Mouse (Mus musculus) frontal cortex, postnatal 36 days (tissue): ENCODE measurements around the gene Snx29.
A peak's percentile ranks its signal among the peaks of the same experiment; 100 is the strongest.

Experiments
- DNase-seq, 2 experiments: peaks; one replicate each; pipeline ENCODE4 v3.0.0; 2022; ENCODE audit warnings: low spot score in 2 of 2

Snx29 gene

DNA sequence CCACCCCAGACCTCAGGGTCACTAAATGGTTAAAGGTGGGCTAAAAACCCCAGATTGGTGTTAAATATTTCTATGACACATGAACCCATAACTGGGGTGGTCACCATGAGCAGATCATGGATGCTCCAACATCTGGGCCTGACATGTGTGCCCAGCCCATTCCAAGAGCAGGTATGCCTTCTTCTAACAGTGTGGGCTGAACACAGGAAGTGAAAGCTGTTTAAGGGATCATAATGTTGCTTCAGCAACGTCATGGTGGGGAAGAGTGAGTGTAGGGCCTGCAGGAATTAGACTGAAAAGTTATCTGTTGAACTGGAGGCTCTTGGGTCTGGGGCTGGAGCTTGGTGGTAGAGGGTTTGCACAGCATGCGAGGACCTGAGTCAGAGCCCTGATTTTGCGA, 405.9 kb downstream of the Snx29 start:
- no peak for DNase-seq

- no peak for DNase-seq
Measured at GRCm38 (mm10) chr16:11729111-11729510, 406.4 kb downstream of the Snx29 start.

- no peak for DNase-seq
Measured at GRCm38 (mm10) chr16:11729815-11730214, 407.1 kb downstream of the Snx29 start.

DNA sequence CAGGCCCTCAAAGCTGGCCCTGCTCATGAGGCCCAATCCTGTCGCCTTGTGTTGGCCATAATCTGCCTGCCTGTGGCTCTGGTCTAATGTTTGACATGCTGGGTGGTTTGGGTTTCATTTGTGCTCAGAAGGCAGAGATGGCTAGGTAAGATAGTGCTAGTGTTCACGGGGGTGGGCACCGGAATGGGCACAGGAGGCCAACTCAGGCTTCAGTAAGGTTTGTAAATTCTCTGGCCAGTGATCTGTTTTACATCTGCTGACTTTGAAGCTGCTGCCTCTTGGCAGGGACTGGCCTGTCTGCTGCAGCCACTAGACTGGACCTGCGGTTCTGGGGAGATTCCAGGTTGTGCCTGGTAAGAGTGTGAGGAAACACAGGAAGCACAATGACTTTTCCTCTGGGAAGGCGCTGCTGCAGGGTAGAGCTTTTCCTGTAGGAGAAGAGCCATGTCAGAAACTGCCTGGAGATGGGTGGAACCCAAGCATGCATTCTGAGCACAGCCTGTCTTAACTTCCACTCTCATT, 408.4 kb downstream of the Snx29 start:
- no peak for DNase-seq

GRCm38 (mm10) chr16:11738341-11738740, 415.6 kb downstream of the Snx29 start:
- DNase-seq, result no peak

DNA sequence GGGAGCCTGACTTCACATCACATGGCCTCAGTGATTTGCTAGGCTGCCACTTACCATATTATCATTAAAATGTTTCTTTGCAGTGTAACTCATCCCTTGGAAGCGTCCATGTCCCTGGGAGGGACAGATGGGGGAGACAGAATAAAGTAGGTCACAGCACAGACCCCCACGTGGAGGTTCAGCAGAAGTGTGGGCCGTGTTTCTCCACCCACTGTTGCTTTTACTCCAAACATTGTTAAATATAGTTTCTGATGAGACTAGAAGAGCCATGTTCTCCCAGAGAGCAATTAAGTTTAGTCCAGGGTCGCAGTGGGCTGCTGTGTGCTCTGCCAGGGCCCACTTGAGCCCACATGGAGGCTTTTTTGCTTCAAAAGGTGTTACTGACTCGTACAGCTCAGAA, 419.2 kb downstream of the Snx29 start:
- peak in 1 of 2 experiments; percentile 31 for DNase-seq

DNA sequence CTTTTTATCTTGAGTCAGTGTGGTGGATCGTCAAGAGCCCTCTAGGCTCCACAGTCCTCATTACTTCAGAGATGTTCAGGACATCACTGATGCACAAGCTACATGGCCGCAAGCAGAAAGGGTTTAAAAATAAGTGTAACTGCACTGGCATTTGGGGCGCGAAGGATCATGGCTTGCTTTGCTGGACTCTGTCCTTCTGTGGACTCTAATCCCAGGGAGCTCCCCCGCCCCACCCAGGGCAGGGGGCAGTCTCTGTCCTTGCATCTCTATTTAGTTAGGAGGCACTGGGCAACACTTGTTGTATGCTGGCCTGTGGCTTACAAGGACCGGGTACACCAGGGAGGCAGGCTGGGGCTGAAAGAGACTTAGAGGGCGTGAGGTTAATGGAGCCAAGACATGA, 419.6 kb downstream of the Snx29 start:
- DNase-seq, result no peak

DNA sequence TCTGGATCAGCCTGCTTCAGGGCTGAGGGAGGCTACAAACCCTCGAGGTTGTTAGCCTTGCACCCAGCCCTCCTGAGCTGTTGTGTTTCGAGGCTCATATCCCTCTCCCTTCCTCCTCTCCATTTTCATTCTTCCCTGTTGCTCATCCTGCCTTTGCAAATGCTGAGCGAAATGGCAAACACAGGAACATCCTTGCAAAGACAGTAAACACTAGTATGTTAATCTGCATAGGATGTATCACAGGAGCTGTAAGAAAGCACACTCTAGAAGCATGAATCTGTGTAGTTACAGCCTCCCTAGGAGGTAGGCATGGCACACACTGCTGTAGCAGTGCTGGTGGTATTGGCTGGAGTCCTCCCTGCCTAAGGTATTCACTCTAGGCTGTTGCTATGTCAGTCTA, 420.3 kb downstream of the Snx29 start:
- no peak for DNase-seq

DNA sequence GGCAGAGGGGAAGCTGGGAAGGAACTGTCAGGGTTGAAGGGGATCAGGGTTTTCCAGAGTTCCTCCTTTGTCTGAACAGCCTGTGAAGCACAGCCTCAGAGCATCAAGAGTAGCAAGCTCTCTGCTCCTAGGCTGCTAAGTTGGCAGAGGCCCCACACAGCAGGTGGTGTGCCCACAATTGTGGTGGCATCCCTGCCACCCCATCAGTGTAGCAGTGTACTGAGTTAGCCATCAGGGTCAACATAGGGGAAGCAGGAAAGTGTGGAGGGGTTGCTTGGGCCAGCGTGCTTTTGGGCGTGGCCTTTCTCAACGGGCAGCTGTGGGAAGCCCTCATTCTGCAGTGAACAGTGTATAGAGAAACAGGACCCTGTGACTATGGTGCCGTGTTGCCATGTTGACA, 421.0 kb downstream of the Snx29 start:
- no peak for DNase-seq

- no peak for DNase-seq
Measured at GRCm38 (mm10) chr16:11746036-11746435, 423.3 kb downstream of the Snx29 start.

DNA sequence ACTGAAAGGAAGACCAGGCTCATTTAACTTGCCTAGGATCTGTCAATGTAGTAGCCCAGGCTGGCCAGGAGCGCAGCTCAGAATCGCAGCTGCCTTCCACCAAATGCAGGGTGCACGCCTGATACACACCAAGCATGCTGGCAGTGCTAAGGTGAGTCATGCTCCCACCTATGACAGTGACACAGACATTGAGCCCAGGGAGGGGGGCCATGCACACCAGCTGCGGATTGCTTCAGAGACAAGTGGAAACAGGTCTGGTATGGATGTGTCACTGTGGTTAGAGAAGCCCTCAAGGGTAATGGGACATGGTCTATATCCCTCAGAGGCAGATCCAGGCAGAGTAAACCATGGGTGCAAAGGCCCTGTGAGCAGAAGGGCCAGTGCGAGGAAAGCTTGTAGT, 425.2 kb downstream of the Snx29 start:
- no peak for DNase-seq

DNA sequence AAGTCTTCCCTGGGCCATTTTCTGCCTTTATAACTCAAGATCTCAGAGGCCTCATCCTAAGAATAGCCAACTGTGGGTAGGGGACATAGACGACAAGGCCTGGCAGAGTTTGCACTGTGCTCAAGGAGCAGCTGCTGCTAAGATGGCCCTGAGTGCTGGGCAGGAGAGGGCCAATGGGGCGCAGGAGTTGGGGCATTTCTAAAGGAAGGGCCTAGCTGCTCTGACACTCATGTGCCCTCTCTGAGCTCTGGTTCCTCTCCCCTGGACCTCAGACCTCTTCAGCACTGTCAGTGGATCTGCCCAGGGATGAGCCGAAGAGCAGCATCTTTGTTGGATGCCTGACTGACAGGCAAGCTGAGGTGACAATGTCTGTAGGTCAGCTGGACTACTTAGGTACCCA, 426.4 kb downstream of the Snx29 start:
- no peak for DNase-seq

- no peak for DNase-seq
Measured at GRCm38 (mm10) chr16:11750605-11751004, 427.9 kb downstream of the Snx29 start.

DNA sequence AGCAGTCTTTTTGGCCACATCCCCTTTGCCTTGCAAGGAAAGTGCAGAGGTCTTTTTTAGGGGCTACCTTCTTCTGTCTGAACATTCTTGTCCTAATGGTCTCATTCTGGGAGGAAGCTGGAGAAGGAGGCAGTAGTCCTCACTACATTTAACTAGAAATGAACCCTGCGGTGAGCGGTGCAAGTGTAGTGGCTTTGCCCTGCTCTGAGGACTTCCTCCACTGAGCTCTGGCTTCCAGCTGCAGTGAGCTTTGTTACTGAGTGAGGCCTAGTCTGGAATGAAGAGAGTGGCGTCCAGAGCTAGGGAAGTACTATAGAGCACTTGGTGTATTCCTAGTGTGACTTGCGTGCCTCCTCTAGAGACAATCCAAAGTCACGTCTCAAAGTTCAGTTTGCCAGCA, 429.8 kb downstream of the Snx29 start:
- DNase-seq, result no peak

DNA sequence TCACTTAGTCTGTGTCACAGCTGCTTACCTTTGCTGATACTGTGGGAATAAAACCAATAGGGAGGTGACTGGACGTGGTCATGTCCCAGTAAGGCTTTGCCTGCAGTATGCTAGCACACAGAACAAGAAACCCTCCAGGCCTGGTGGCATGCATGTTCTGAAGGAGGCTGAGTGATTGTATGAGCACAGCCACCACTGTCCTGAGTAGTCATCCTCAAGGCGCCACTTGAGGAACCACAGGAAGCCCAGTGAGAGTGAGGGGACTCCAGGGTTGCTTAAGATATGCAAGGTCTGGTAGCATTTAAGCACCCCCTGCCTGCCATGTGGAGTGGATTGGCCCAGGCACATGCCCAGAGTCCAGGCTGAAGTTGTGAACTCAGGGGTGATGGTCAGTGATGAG, 430.8 kb downstream of the Snx29 start:
- DNase-seq, result no peak

DNA sequence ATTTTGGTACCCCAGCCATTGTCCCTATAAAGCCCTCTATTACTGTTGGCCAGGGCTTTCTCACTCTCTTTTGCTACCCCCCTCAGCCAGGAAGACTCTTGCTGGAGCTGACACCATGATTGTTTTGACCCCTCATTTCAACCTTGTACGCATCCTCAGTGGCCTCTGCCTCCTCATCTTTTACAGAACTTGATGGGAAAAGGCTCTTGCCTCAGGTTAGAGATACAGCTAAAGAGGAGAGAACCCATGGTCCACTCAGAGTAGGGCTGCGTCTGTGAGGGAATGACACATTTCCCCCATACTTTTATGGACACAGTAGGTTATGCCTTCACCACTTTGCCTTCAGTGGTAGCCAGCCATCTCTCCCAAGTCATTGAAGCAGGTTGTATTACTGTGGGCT, 431.4 kb downstream of the Snx29 start:
- DNase-seq, result no peak

- DNase-seq, result peak in 1 of 2 experiments; percentile 26
Measured at GRCm38 (mm10) chr16:11755281-11756066, 432.8 kb downstream of the Snx29 start.

GRCm38 (mm10) chr16:11756598-11757245, 434.0 kb downstream of the Snx29 start:
- no peak for DNase-seq

- DNase-seq, result no peak
Measured at GRCm38 (mm10) chr16:11757471-11757870, 434.8 kb downstream of the Snx29 start.

DNA sequence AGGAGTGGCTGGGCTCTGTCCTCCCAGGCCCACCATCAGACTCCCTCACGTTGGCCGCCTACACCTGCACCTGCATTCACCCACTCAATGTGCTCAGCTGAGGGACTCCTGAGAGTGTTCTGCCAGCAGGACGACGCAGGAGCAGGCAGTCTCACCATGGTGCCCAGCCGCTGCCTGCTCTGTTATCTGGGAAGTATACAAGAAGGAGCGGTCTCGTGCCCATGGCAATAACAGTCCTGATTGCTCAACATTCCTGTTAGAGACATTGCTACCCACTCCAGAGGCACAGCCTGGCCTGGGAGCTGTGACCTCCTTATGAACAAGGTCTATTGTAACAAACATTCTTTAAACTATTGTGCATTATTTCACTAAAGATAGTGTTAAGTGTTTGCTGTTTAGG, 435.2 kb downstream of the Snx29 start:
- no peak for DNase-seq

DNA sequence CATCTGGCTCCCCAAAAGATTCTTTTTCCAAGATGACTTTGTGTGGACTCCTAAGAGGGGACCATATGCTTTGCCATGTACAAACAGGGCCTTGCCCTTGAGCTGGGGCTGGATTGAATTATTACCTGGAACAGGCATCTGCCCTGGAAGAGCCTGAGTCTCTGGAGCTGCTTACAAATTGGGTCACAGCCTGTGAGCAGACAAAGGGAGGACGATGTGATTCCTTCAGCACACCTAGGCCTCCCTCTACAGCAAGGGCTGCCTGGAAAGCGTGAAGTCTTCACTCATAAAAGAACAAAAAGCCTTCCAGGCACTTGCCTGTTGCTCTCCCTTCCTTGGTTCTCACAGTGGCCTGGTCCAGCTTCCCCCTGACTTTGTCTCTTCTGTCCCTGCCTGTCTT, 449.6 kb downstream of the Snx29 start:
- no peak for DNase-seq

DNA sequence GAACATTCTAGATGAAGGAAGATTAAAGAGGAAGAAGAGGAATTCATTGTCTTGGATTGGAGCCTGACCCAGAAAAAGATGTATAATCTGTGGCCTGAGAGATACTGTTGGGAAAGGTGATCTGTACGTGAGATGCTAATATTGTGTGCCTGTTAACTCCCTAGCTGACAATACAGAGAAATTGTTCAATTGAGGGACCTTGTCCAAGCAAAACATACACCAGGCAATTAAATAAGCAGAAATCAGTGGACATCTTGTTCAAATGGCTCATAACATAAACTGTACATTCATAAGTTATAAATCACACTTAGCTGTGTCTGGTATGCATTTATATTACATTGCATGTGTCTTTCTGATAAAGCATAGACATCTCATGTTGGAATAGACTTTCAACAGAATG, 451.6 kb downstream of the Snx29 start:
- no peak for DNase-seq

DNA sequence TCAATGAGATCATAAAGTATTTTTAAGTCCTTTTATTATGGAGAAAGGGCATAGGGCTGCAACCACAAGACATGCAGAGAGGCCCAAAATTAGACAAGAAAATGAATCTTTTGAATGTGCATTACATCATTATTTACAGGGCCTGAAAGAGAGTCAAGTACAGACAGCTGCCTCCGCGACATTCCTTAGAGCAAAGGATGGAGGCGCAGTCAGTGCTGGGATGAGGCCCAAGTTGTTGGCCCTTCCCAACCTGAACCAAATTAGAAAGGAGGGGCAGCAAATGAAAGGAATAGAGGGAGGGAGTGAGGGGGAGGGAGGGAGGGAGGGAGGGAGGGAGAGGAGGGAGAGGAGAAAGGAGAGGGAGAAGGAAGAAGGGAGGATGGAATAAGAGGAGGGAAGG, 453.8 kb downstream of the Snx29 start:
- DNase-seq, result no peak
